Mouse (Mus musculus): ENCODE data around the gene Padi4.

- TF ChIP-seq CTCF (IDR thresholded peaks at IDR 0.05) (no peak), POLR2A (IDR thresholded peaks at IDR 0.05; ENCODE audit: insufficient read depth, low read depth, low read length) (no peak)
Measured at GRCm38 (mm10) chr4:140740655-140741054, 33.4 kb downstream of the Padi4 start.
